Mouse (Mus musculus): ENCODE data around the gene Pclaf.

Gene Pclaf

DNA sequence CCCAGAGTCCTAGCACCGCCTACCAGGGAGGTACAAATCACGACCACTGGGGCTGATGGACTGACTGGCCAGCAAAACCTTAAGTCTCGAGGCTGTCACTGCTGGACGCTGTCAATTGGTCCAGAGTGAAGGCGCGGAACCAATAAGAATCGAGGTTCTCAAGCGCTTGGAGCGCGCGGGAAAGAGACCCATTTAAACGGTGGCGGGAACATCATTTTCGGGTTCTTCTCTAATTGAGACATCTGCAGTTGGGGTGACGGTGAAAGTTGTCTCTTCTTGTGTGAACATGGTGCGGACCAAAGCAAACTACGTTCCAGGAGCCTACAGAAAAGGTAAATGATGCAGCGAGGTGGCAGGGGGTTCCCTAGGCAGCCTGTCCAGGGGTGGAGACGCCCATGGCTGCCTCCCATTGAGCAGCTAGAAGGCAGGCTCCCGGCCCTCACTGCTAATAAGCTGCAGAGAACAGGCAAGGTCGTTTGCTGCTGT, at the start of gene Pclaf:
TSS of gene Pclaf (plus strand) at position 95 of the 486 bp plus-strand sequence.
- DNase-seq, result peak; percentile 47

DNA sequence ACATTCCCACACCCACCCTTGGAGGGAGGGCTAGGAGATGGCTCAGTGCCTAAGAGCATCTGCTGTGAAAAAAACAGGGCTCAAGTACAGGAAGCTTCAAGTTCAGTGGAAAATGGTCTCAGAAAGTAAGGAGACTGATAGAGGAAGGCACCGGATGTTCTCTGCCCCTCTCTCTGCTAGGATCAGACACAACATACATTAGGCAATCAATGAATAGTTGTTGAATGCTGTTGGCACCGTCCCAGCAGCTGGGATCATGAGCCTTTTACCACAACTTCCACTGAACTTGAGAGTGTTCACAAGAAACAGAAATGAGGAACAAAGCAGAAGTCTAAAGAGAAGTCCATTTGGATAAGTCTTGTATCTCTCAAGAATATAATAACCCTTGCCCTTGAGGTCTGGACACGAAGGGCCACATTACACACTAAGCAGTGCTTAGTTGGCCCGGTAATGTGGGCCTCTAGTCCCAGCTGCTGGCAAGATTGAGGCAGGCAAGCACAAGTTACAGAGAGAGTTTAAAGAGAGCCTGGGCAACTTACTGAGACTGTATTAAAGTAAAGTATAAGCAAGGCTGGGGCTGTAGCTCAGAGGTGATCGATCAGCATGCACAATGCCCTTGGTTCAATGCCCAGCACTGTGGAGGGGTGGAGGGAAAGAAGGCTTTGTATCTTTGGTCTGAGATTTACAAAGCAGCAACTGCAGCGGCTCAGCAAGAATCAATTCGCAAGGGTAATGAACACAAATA, 45.4 kb upstream of the Pclaf start:
- peak; percentile 28 for DNase-seq

- no peak for DNase-seq
Observed at GRCm38 (mm10) chr9:65848154-65848553, 41.9 kb upstream of the Pclaf start.

DNA sequence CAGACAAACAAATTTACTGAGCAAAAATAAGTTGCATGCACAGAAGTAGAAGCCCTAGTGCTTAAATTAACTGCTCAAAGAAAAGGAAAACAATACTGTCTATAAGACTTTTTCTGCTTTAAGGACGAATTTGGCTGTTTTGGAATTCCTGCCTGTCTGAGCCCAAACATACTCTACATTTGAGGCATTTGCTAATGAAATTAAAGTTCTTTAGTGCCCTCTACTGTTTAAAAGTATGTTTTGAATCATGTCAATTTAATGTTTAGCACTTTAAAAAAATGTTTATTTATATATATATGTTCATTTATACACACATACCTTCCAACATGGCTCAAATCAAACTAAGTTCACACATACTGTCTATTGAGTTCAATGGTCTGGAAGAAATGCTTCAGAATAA, 39.8 kb upstream of the Pclaf start:
- DNase-seq, result no peak

GRCm38 (mm10) chr9:65859656-65860055, 30.4 kb upstream of the Pclaf start:
- no peak for DNase-seq

- peak; percentile 89 for DNase-seq
Observed at GRCm38 (mm10) chr9:65884564-65885315, 5.3 kb upstream of the Pclaf start.

GRCm38 (mm10) chr9:65891126-65891525, 1.1 kb downstream of the Pclaf start:
- no peak for DNase-seq

GRCm38 (mm10) chr9:65896977-65897376, 6.9 kb downstream of the Pclaf start:
- DNase-seq, result no peak

DNA sequence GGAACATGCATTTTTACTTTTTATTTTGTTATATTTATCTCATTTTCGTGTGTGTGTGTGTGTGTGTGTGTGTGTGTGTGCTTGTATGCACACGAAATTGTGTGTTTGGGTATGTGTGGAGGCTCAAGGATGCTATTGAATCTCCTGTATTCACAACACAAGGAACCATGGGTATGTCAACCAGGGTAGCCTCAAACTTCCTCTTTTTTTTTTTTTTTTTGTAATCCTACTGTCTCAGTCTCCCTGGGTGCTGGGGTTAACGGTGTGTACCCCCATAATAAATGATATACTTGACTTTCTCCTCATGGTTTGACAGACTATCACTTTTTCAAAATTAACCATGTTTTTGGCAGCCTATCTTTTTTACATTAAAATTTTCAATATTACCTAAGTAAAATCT, 12.8 kb downstream of the Pclaf start:
- no peak for DNase-seq

- DNase-seq, result no peak
Observed at GRCm38 (mm10) chr9:65903419-65903818, 13.4 kb downstream of the Pclaf start.

DNA sequence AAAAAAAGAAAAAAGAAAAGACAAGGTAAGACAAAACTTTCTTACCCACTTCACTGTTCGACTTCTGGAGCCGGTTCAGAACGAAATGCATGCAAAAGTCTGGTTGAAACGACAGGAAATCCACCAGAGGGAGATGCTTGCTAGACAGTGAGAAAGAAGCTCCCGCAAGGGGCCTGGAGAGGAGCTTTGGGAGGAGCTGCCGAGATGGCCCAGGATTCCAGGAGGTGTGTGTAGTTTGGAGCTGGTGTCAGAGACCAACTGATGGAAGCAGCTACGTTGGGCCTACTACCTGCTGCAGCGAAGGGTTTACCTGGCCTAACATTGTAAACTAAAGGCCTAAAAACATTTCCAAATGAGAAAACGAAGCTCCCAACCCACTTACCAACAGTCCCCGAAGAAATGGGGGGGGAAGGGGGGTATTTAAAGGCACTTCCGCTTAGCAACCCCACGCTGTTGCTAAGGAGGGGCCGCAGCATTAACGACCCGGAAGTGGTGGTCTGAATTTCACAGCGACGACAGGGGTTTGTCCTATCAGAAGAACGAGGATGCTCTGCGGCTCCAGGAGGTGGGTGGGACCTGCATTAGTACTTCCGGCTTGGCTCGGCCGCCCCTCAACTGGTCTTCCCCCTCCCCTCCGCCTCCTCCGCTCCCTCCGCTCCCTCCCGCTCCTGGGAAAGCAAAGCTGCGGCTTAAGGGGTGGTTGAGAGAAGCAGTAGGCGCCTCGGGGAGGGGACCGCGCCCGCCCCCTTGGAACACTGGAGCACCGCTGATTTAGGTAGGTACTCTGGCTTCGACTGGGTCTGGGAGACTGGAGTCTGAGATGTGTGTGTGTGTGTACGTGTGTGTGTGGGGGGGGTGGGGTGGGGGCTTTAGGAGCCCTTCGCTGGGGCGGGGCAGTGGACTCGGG, 18.6 kb downstream of the Pclaf start, which contains the start of the genes Trip4 and Csnk1g1:
TSS of gene Trip4 (minus strand) at position 401 of the 907 bp plus-strand sequence.
TSS of gene Csnk1g1 (plus strand) at position 531 of the 907 bp plus-strand sequence.
- peak; percentile 87 for DNase-seq

DNA sequence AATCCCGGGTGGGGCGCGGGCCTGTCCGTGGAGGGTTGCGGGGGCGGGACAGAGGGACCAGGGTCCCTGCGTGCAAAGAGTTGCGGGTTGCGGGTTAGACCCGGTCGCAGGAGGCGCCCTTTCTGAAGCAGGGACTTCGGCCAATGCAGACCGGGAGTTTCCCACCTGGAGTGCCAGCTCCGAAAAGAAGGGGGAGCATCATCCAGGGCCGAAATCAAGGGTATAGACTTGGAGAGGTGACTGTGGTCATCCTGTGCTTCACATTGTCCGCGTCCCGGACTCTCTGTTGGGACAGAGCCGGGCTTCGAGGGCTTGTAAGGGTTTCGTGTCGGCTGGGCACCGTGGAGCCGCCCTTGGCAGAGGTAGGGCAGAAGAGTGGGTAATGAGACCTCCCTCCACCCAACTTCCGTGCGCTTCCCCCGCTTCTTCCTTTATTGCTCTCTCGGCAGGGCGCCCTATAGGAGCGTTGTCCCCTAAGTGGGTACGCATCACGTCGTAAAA, 19.3 kb downstream of the Pclaf start:
- peak; percentile 62 for DNase-seq

DNA sequence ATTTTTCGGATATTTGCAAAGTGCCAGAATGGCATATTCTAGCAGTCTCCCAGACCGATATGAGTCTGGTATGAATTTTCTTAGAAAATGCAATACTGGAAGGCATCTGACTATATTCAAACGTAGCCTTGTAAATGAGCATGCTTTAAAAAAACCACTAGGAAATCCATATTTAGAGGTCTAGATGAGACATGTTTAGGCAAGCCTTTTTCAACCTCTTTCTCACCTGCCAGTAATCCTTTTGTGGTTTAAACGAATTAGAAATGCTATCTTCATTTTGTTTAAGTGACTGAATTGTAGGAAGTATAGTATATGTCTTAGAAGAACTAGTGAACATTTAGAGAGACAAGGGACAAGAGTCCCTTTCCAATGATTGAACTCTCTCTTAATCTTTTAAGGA, 19.8 kb downstream of the Pclaf start:
- no peak for DNase-seq

- DNase-seq, result no peak
Observed at GRCm38 (mm10) chr9:65913976-65914375, 23.9 kb downstream of the Pclaf start.

DNA sequence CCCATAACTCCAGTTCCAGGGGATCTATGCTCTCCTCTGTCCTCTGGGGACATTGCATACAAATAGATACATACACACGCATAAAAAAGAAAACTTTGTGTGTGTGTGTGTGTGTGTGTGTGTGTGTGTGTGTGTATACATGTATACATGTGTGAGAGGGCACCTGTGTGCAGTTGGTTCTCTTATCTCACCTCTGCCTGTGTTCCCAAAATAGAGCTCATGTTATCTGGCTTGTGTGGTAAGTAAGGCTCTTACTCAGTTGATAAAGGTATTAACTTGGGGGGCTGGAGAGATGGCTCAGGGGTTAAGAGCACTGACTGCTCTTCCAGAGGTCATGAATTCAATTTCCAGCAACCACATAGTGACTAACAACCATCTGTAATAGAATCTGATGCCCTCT, 27.0 kb downstream of the Pclaf start:
- DNase-seq, result no peak

DNA sequence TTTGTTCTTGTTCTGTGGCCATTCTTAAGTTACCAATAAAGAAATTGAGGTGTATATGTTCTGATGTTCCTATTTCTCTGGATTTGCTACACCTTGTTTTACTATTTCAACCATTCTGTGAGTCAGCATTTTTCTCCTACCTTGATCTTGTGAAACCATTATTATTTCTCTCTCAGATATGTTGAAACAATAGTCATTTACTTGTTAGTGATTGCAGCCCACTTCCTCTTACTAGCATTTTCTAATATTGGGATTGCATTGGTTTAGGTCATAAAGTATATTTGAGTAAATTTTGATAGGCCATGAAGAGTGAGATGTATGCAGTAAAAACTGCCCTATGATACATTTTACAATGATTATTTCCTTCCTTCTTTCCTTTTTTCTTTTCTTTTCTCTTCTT, 38.4 kb downstream of the Pclaf start:
- no peak for DNase-seq

GRCm38 (mm10) chr9:65929826-65930225, 39.8 kb downstream of the Pclaf start:
- no peak for DNase-seq

GRCm38 (mm10) chr9:65937566-65937965, 47.5 kb downstream of the Pclaf start:
- no peak for DNase-seq

DNA sequence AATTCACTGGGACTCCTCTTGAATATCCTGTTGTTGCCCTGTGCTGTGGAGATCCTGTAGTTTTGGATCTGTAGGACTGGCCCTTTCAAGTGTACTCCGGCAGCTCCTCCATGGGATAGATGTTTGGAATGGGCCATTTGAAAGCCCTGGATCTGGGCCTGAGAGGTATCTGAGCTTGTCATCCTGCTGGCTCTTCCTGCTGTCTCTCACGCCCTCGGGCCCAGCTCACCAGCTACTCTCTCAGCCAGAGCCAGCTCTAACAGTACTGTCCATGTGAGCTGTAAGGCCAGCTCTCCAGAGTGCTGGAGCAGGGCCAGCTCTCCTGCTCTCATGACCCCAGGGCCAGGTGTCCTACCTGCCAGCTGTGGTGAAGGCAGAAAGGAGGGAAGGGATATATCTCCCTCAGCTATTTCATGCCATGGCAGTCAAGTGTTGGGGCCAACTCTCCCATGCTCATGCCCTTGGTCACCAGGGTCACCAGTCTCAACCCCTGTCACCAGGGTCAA, 61.1 kb downstream of the Pclaf start:
- DNase-seq, result no peak

All from right cerebral cortex, postnatal 4 days (tissue).